Mouse (Mus musculus) cerebellum, adult 2 months (tissue): ENCODE data around the gene Cacna1d. TPM values are rescaled to one million over a fixed set of nuclear protein-coding genes. Genes with fewer than 3 reads are reported as not detected.

Experiments
- DNase-seq, 2 experiments: peaks; one replicate each; pipeline ENCODE4 v3.0.0; 2021
- H3K27ac ChIP-seq: fragments of 200-500 bp; 2 replicates; pipeline ENCODE4 v1.5.1; 2012; ENCODE audit warnings: low read length, control low read depth, inconsistent platforms; ENCODE audit not compliant: insufficient read depth
- H3K27me3 ChIP-seq: fragments of 200-500 bp; 2 replicates; pipeline ENCODE4 v1.6.1; 2012; ENCODE audit warnings: inconsistent platforms, mild to moderate bottlenecking, low read length, moderate library complexity; ENCODE audit not compliant: control insufficient read depth, insufficient read depth
- H3K4me1 ChIP-seq: fragments of 200-500 bp; 2 replicates; pipeline ENCODE4 v1.6.1; 2011; ENCODE audit warnings: low read length; ENCODE audit not compliant: control insufficient read depth, insufficient read depth
- H3K4me3 ChIP-seq: fragments of 200-500 bp; replicated peaks from 2 replicates; pipeline ENCODE3; 2011; ENCODE audit warnings: mild to moderate bottlenecking, low read depth, low read length, control low read depth; ENCODE audit not compliant: insufficient read depth
- CTCF ChIP-seq: fragments of 200-500 bp; IDR thresholded peaks from 2 replicates; pipeline ENCODE4 v1.5.1; 2011; ENCODE audit warnings: low read depth, mild to moderate bottlenecking, control low read depth, low read length, moderate library complexity, borderline replicate concordance; ENCODE audit not compliant: insufficient read depth
- POLR2A ChIP-seq: fragments of 200-500 bp; IDR thresholded peaks from 2 replicates; pipeline ENCODE4 v1.6.1; 2011; ENCODE audit warnings: low read length, control low read depth, borderline replicate concordance; ENCODE audit not compliant: insufficient read depth
- WGBS: fragments of 180-500 bp; shearing (Covaris S2); methylation state at CpG from one replicate; pipeline ENCODE4 v1.1.7; 2018; 5-methylcytosine and 5-hydroxymethylcytosine counted together
- polyA plus RNA-seq: library from polyadenylated mRNA; depleted of rRNA; stranded (reverse); fragments of >200 nt; gene quantifications from 2 replicates; pipeline ENCODE4 v1.2.3, GENCODE M21; 2012

The Cacna1d gene
- polyA plus RNA-seq, 1 experiment, result 35.0 TPM

- Histone ChIP-seq H3K4me3 (no peak overlapping the region), H3K4me1 (no peaks in the 10 kb centered on the region), H3K27me3 (no peaks in the 10 kb centered on the region), H3K27ac (no peak overlapping the region)
- WGBS, result 84% methylated on average over 4 of the region's 4 CpGs
- no peak for TF ChIP-seq POLR2A
- TF ChIP-seq CTCF, result no peak
- DNase-seq, result no peak
Observed at GRCm38 (mm10) chr14:30409331-30409730, 81.9 kb downstream of the Cacna1d start.

- H3K4me3 ChIP-seq, result no peak overlapping the region
- TF ChIP-seq CTCF (no peak), POLR2A (no peak)
- 45% methylated on average over 8 of the region's 8 CpGs for WGBS
- H3K27me3 ChIP-seq, result no peaks in the 10 kb centered on the region
- H3K27ac ChIP-seq, result no peak overlapping the region
- no peak for DNase-seq
- H3K4me1 ChIP-seq, result no peaks in the 10 kb centered on the region
Observed at GRCm38 (mm10) chr14:30405456-30406225, 85.6 kb downstream of the Cacna1d start.

- Histone ChIP-seq H3K27me3 (no peaks in the 10 kb centered on the region), H3K4me3 (no peak overlapping the region), H3K4me1 (no peaks in the 10 kb centered on the region), H3K27ac (no peak overlapping the region)
- no peak for DNase-seq
- TF ChIP-seq CTCF, result no peak
- TF ChIP-seq POLR2A, result no peak
- 58% methylated on average over 1 of the region's 1 CpGs for WGBS
Observed at GRCm38 (mm10) chr14:30378306-30378705, 112.9 kb downstream of the Cacna1d start.

- TF ChIP-seq CTCF (no peak), POLR2A (no peak)
- WGBS, result 44% methylated on average over 1 of the region's 1 CpGs
- DNase-seq, result no peak
- Histone ChIP-seq H3K4me1 (no peaks in the 10 kb centered on the region), H3K4me3 (no peak overlapping the region), H3K27ac (no peak overlapping the region), H3K27me3 (no peaks in the 10 kb centered on the region)
Observed at GRCm38 (mm10) chr14:30372878-30373277, 118.4 kb downstream of the Cacna1d start.

GRCm38 (mm10) chr14:30371070-30371469 lies 120.2 kb downstream of the Cacna1d start:
- Histone ChIP-seq H3K4me3 (no peak overlapping the region), H3K4me1 (peaks cover 8% of the 10 kb centered on the region), H3K27me3 (no peaks in the 10 kb centered on the region), H3K27ac (no peak overlapping the region)
- TF ChIP-seq POLR2A (no peak), CTCF (no peak)
- WGBS, result 72% methylated on average over 2 of the region's 2 CpGs
- no peak for DNase-seq

GRCm38 (mm10) chr14:30367074-30367473 lies 124.2 kb downstream of the Cacna1d start:
- no peaks in the 10 kb centered on the region for H3K27me3 ChIP-seq
- H3K4me1 ChIP-seq, result peaks cover 9% of the 10 kb centered on the region
- peak in 1 of 2 experiments; percentile 64 for DNase-seq
- no peak overlapping the region for H3K4me3 ChIP-seq
- 46% methylated on average over 4 of the region's 4 CpGs for WGBS
- no peak overlapping the region for H3K27ac ChIP-seq
- no peak for TF ChIP-seq POLR2A
- TF ChIP-seq CTCF, result no peak

GRCm38 (mm10) chr14:30365866-30366265 lies 125.4 kb downstream of the Cacna1d start:
- H3K27ac ChIP-seq, result no peak overlapping the region
- no peak overlapping the region for H3K4me3 ChIP-seq
- WGBS, result 34% methylated on average over 5 of the region's 5 CpGs
- no peak for TF ChIP-seq POLR2A
- TF ChIP-seq CTCF, result no peak
- no peaks in the 10 kb centered on the region for H3K27me3 ChIP-seq
- DNase-seq, result peak in 1 of 2 experiments; percentile 72
- H3K4me1 ChIP-seq, result peaks cover 9% of the 10 kb centered on the region

GRCm38 (mm10) chr14:30363487-30364167 lies 127.6 kb downstream of the Cacna1d start:
- Histone ChIP-seq H3K27ac (no peak overlapping the region), H3K4me1 (peaks cover 9% of the 10 kb centered on the region), H3K27me3 (no peaks in the 10 kb centered on the region), H3K4me3 (no peak overlapping the region)
- 74% methylated on average over 3 of the region's 3 CpGs for WGBS
- DNase-seq, result no peak
- TF ChIP-seq POLR2A (no peak), CTCF (no peak)

- no peak for DNase-seq
- Histone ChIP-seq H3K27me3 (no peaks in the 10 kb centered on the region), H3K27ac (no peak overlapping the region), H3K4me1 (peaks cover 9% of the 10 kb centered on the region), H3K4me3 (no peak overlapping the region)
- WGBS, result 88% methylated on average over 4 of the region's 4 CpGs
- TF ChIP-seq CTCF, result no peak
- no peak for TF ChIP-seq POLR2A
Observed at GRCm38 (mm10) chr14:30362370-30362769, 128.9 kb downstream of the Cacna1d start.
